Mouse (Mus musculus) megakaryocyte, embryonic 14.5 days (primary cell): ENCODE data around the gene Rora.

Experiments
- FLI1 ChIP-seq: IDR thresholded peaks from 2 replicates; pipeline ENCODE4 v1.6.1; 2012; ENCODE audit warnings: low read length, inconsistent platforms, mixed read lengths
- GATA1 ChIP-seq: IDR thresholded peaks from 3 replicates; pipeline ENCODE4 v1.6.1; 2012; ENCODE audit warnings: mixed read lengths, low read length, inconsistent platforms, borderline replicate concordance

DNA sequence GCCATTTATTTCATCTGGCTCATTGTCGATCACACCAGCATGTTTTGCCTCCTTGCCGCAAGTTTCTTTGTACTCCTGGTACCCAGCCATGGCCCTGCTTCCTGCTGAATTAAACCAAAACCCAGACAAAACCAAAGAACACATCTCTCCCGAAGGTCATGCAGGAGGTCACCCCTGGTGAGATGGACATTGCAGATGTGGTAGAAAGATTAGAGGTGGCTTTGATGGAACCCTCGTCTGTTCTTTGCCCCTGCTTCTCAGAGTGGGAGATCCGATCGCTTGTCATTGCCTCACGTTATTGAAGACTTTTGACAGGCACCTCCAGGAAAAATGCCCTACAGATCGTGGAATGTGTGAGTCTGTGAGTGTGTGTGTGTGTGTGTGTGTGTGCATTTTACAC lies 616.8 kb downstream of the Rora start:
- TF ChIP-seq GATA1 = no peak
- TF ChIP-seq FLI1 = no peak
